Mouse (Mus musculus) cortical plate, adult 2 months (tissue): ENCODE measurements around the gene Cptp. TPM values are rescaled to one million over a fixed set of nuclear protein-coding genes. Genes with fewer than 3 reads are reported as not detected.
A peak's percentile ranks its signal among the peaks of the same experiment; 100 is the strongest.

Experiments
- H3K27ac ChIP-seq: fragments of 200-500 bp; 2 replicates; pipeline ENCODE4 v1.5.1; 2012; ENCODE audit warnings: low read length, control low read depth, inconsistent platforms; ENCODE audit not compliant: insufficient read depth
- H3K4me1 ChIP-seq: fragments of 200-500 bp; 2 replicates; pipeline ENCODE4 v1.6.1; 2011; ENCODE audit warnings: low read length; ENCODE audit not compliant: control insufficient read depth, insufficient read depth
- H3K4me3 ChIP-seq: fragments of 200-500 bp; 2 replicates; pipeline ENCODE4 v1.5.1; 2011; ENCODE audit warnings: mild to moderate bottlenecking, low read length, control low read depth; ENCODE audit not compliant: insufficient read depth
- CTCF ChIP-seq: fragments of 200-500 bp; IDR thresholded peaks from 2 replicates; pipeline ENCODE4 v1.5.1; 2011; ENCODE audit warnings: mild to moderate bottlenecking, control low read depth, low read length; ENCODE audit not compliant: insufficient read depth; ENCODE audit errors: extremely low read depth
- POLR2A ChIP-seq: fragments of 200-500 bp; IDR thresholded peaks from 2 replicates; pipeline ENCODE4 v1.6.1; 2011; ENCODE audit warnings: mild to moderate bottlenecking, low read length, control low read depth; ENCODE audit not compliant: insufficient read depth; ENCODE audit errors: extremely low read depth
- polyA plus RNA-seq: library from polyadenylated mRNA; depleted of rRNA; stranded (reverse); fragments of >200 nt; gene quantifications from 2 replicates; pipeline ENCODE4 v1.2.3, GENCODE M21; 2012

Cptp gene
- polyA plus RNA-seq, 1 experiment = 21.9 TPM

GRCm38 (mm10) chr4:155889316-155889715 lies 20.1 kb upstream of the Cptp start:
- H3K4me3 ChIP-seq = no peak overlapping the region
- no peak overlapping the region for H3K27ac ChIP-seq
- TF ChIP-seq CTCF = no peak
- no peak for TF ChIP-seq POLR2A
- H3K4me1 ChIP-seq = peaks cover 6% of the 10 kb centered on the region

- Histone ChIP-seq H3K4me3 (no peak overlapping the region), H3K27ac (no peak overlapping the region), H3K4me1 (peaks cover under 1% of the 10 kb centered on the region)
- no peak for TF ChIP-seq CTCF
These were observed 18.9 kb upstream of the Cptp start for GRCm38 (mm10) chr4:155888181-155888580.

- H3K27ac ChIP-seq = no peak overlapping the region
- TF ChIP-seq POLR2A (no peak), CTCF (no peak)
- no peak overlapping the region for H3K4me3 ChIP-seq
- no peaks in the 10 kb centered on the region for H3K4me1 ChIP-seq
These were observed 18.4 kb upstream of the Cptp start for GRCm38 (mm10) chr4:155887674-155888073.

GRCm38 (mm10) chr4:155886330-155886729 lies 17.1 kb upstream of the Cptp start:
- Histone ChIP-seq H3K27ac (no peak overlapping the region), H3K4me1 (no peaks in the 10 kb centered on the region), H3K4me3 (no peak overlapping the region)
- TF ChIP-seq CTCF = no peak
- TF ChIP-seq POLR2A = no peak

GRCm38 (mm10) chr4:155883587-155883986 lies 14.3 kb upstream of the Cptp start:
- H3K4me3 ChIP-seq = no peak overlapping the region
- no peaks in the 10 kb centered on the region for H3K4me1 ChIP-seq
- TF ChIP-seq POLR2A (no peak), CTCF (no peak)
- H3K27ac ChIP-seq = peak overlapping the region; percentile 10; the same call in 1 of the 2 replicates

GRCm38 (mm10) chr4:155871404-155871803 lies 2.2 kb upstream of the Cptp start:
- no peak overlapping the region for H3K27ac ChIP-seq
- TF ChIP-seq POLR2A (no peak), CTCF (no peak)
- H3K4me1 ChIP-seq = peaks cover 2% of the 10 kb centered on the region; the same call in 1 of the 2 replicates
- no peak overlapping the region for H3K4me3 ChIP-seq

- peaks cover 2% of the 10 kb centered on the region; the same call in 1 of the 2 replicates for H3K4me1 ChIP-seq
- peak overlapping the region; percentile 96 for H3K4me3 ChIP-seq
- H3K27ac ChIP-seq = no peak overlapping the region
- TF ChIP-seq POLR2A = no peak
- no peak for TF ChIP-seq CTCF
These were observed 484 bp downstream of the Cptp start for GRCm38 (mm10) chr4:155868614-155869298.

GRCm38 (mm10) chr4:155863001-155863400 lies 6.2 kb downstream of the Cptp start, which contains the start of gene Tas1r3:
Gene Tas1r3, minus strand, starts transcription at chr4:155863362.
- no peaks in the 10 kb centered on the region for H3K4me1 ChIP-seq
- no peak within 1 kb of the TSS for H3K27ac ChIP-seq
- H3K4me3 ChIP-seq = no peak within 1 kb of the TSS
- TF ChIP-seq CTCF (no peak), POLR2A (no peak)

GRCm38 (mm10) chr4:155861787-155862186 lies 7.5 kb downstream of the Cptp start:
- TF ChIP-seq CTCF (no peak), POLR2A (no peak)
- Histone ChIP-seq H3K4me1 (no peaks in the 10 kb centered on the region), H3K27ac (no peak overlapping the region), H3K4me3 (no peak overlapping the region)

GRCm38 (mm10) chr4:155859318-155859717 lies 9.9 kb downstream of the Cptp start:
- TF ChIP-seq POLR2A (no peak), CTCF (no peak)
- Histone ChIP-seq H3K4me3 (no peak overlapping the region), H3K27ac (no peak overlapping the region), H3K4me1 (no peaks in the 10 kb centered on the region)
